Mouse (Mus musculus): ENCODE measurements at regions not wholly inside any gene's neighbourhood (a gene's known extent, or its start where the extent isn't known, plus 50 kb on each side); places are given as distances from the start of the nearest gene placed in this dataset.

DNA sequence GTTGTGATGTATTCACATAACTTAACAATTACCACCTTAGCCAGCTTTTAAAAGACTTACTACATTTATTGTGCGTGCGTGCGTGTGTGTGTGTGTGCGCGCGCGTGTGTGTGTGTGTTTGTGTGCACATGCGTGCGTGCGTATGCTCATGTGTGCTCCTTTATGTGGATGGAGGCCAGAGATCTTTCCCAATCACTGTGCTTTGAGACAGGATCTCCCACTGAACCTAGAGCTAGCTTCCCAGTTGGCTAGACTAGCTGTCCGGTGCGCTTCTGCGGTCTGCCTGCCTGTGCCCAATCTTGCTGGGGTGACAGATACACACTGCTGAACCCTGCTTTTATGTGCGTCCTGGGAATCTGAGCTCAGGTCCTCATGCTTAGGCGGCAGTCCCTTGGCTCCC lies 50.1 kb upstream of the Arhgap29 start:
- H3K4me3 ChIP-seq (ENCODE audit: insufficient read depth, low read length): no peak overlapping the region
- H3K27ac ChIP-seq (ENCODE audit: insufficient read depth, low read depth, low read length): no peak overlapping the region
- H3K4me1 ChIP-seq (ENCODE audit: control insufficient read depth, insufficient read depth, low read length): no peaks in the 10 kb centered on the region
- no peak for TF ChIP-seq CTCF (IDR thresholded peaks at IDR 0.05; ENCODE audit: low read depth, low read length)
- no peak for TF ChIP-seq POLR2A (IDR thresholded peaks at IDR 0.05; ENCODE audit: borderline replicate concordance, low read depth, low read length)

DNA sequence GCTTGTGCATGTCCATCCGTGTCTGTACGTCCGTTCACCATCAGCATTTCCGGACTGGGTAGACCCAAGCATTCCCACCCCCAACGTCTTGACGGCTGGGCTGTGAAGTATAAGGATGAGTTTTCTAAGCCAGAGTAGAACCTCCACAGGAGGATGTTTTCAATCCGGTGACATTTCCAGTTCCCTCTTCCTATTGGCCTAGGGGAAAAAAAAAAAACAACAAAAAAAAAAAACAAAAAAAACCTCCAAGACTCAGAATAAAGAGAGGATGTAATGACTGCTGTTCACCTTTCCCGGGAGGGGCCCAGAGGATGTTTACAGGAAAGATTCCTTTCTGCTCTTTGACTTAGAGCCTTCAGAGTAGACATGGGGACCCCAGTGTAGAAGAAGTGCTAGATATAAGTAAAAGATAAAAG lies 51.9 kb upstream of the Arhgap29 start:
- Histone ChIP-seq H3K4me1 (ENCODE audit: control insufficient read depth, insufficient read depth, low read length) (no peaks in the 10 kb centered on the region), H3K4me3 (ENCODE audit: insufficient read depth, low read length) (no peak overlapping the region), H3K27ac (ENCODE audit: insufficient read depth, low read depth, low read length) (no peak overlapping the region)
- TF ChIP-seq CTCF (IDR thresholded peaks at IDR 0.05; ENCODE audit: low read depth, low read length) (no peak), POLR2A (IDR thresholded peaks at IDR 0.05; ENCODE audit: borderline replicate concordance, low read depth, low read length) (no peak)

DNA sequence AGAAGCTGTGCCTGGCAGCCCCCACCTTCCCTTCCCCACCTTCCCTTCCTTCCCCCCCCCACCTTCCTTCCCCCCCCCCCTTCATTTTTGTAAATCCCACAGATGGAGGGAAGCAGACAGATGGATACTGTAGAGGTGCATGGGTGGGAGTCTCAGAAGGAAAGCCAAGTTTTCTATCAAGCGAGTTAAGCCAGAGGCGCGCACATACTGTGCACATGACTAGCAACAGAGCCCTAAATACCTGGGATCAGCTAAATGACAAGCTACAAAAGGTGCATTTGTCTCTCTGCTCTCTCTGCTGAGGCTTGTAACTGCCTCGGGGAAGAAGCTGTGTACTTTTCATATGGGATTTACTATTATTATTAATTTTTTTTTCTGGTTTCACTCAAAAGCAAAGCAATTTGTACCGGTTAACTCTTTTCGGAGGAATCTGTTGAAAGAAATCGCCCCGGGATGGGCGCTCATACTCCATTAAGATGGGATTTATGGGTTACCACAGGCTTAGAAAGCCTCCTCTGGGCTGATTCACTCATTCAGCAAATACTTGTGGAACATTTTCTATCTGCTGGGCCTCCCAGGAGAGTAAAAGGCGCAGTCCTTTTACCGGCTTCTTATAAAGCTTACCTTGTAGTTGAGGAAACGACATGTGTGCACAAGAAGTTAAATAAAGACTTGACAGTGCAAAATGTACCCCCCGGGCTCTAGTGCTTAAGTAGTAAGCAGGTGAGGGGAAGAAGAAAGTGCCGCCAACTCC lies 54.3 kb upstream of the Arhgap29 start:
- Histone ChIP-seq H3K4me1 (ENCODE audit: control insufficient read depth, insufficient read depth, low read length) (no peaks in the 10 kb centered on the region), H3K4me3 (ENCODE audit: insufficient read depth, low read length) (no peak overlapping the region), H3K27ac (ENCODE audit: insufficient read depth, low read depth, low read length) (no peak overlapping the region)
- TF ChIP-seq CTCF (IDR thresholded peaks at IDR 0.05; ENCODE audit: low read depth, low read length) (no peak), POLR2A (IDR thresholded peaks at IDR 0.05; ENCODE audit: borderline replicate concordance, low read depth, low read length) (no peak)

DNA sequence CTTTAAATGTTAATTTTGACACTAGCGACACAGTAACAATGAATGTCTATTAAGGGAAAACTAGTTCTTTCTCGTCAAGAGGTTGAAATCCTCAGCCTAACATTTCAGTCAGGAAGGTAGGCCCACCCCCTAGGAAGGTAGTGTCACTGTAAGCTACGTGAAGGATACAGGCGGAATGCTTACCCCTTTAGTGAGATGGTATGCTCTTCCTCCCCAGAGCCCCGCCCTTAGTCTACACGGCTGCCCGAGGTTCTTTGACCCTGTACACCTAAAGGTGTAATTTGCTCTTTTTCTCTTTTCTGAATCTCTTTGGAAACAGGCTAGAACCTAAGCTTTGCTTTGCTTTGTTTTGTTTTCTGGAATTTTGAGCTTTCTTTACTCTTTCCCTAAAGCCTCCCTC lies 58.7 kb upstream of the Arhgap29 start:
- no peak for TF ChIP-seq POLR2A (IDR thresholded peaks at IDR 0.05; ENCODE audit: borderline replicate concordance, low read depth, low read length)
- no peak for TF ChIP-seq CTCF (IDR thresholded peaks at IDR 0.05; ENCODE audit: low read depth, low read length)
- H3K27ac ChIP-seq (ENCODE audit: insufficient read depth, low read depth, low read length): no peak overlapping the region
- peaks cover 3% of the 10 kb centered on the region for H3K4me1 ChIP-seq (ENCODE audit: control insufficient read depth, insufficient read depth, low read length)
- no peak overlapping the region for H3K4me3 ChIP-seq (ENCODE audit: insufficient read depth, low read length)

DNA sequence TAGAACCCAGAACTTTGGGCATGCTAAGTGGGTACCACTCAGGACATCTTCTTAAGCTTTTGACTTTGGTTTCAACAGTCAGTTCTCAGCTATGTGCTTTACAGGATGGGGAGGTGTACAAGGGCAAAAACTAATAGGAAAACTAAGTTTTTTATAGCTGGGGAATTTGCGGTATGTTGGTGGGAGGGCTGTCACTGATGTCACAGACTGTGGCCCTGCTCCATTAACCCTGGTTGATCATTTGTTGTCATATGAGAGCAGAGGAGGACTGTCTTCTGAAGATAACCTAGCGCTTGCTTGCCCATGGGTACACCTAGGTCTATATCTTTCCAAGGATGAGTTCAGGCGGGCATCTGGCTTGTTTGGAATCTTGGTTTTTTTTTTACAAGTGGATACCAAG lies 59.7 kb upstream of the Arhgap29 start:
- no peak overlapping the region for H3K27ac ChIP-seq (ENCODE audit: insufficient read depth, low read depth, low read length)
- TF ChIP-seq POLR2A (IDR thresholded peaks at IDR 0.05; ENCODE audit: borderline replicate concordance, low read depth, low read length) (no peak), CTCF (IDR thresholded peaks at IDR 0.05; ENCODE audit: low read depth, low read length) (no peak)
- peaks cover 3% of the 10 kb centered on the region for H3K4me1 ChIP-seq (ENCODE audit: control insufficient read depth, insufficient read depth, low read length)
- H3K4me3 ChIP-seq (ENCODE audit: insufficient read depth, low read length): no peak overlapping the region

DNA sequence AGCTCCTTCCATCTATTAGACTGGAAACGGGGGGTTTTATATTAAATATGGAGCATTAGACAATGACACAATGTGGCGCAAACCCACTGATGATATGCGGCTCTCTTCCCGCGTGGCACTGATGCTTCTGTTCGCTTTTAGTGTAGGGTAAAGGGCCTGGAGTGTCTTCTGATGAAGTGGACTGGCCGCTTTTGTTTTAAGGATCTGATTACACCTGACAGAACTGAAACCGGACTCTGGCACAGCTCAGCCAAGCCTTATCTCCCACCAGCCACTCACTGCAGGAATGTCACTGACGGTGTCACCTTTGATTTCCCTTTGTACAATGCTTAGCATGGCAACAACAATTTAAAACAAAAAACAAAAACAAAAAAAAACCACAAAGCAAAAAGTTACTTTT lies 61.0 kb upstream of the Arhgap29 start:
- Histone ChIP-seq H3K4me3 (ENCODE audit: insufficient read depth, low read length) (no peak overlapping the region), H3K4me1 (ENCODE audit: control insufficient read depth, insufficient read depth, low read length) (peaks cover 3% of the 10 kb centered on the region), H3K27ac (ENCODE audit: insufficient read depth, low read depth, low read length) (no peak overlapping the region)
- no peak for TF ChIP-seq POLR2A (IDR thresholded peaks at IDR 0.05; ENCODE audit: borderline replicate concordance, low read depth, low read length)
- TF ChIP-seq CTCF (IDR thresholded peaks at IDR 0.05; ENCODE audit: low read depth, low read length): no peak

DNA sequence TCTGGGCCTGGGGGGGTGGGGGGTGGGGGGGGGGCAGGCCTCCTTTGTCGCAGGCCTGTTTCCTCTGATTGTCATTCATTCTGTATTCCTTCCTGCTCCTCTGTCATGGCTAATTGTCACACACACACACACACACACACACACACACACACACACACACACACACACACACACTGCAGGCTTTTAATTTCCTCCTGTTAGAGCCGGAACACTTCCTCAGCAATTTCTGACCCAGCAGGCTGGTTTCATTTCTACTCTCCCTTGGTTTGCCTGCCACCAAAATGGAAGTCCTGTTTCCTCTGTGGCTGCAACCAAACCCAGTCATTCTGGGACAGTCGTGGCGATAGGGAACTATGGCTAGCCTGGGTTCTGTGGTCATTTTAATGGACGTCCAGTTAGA lies 61.8 kb upstream of the Arhgap29 start:
- Histone ChIP-seq H3K4me3 (ENCODE audit: insufficient read depth, low read length) (no peak overlapping the region), H3K27ac (ENCODE audit: insufficient read depth, low read depth, low read length) (peak overlapping the region; percentile 37; the same call in 1 of the 2 replicates), H3K4me1 (ENCODE audit: control insufficient read depth, insufficient read depth, low read length) (peaks cover 3% of the 10 kb centered on the region)
- TF ChIP-seq CTCF (IDR thresholded peaks at IDR 0.05; ENCODE audit: low read depth, low read length) (no peak), POLR2A (IDR thresholded peaks at IDR 0.05; ENCODE audit: borderline replicate concordance, low read depth, low read length) (no peak)

DNA sequence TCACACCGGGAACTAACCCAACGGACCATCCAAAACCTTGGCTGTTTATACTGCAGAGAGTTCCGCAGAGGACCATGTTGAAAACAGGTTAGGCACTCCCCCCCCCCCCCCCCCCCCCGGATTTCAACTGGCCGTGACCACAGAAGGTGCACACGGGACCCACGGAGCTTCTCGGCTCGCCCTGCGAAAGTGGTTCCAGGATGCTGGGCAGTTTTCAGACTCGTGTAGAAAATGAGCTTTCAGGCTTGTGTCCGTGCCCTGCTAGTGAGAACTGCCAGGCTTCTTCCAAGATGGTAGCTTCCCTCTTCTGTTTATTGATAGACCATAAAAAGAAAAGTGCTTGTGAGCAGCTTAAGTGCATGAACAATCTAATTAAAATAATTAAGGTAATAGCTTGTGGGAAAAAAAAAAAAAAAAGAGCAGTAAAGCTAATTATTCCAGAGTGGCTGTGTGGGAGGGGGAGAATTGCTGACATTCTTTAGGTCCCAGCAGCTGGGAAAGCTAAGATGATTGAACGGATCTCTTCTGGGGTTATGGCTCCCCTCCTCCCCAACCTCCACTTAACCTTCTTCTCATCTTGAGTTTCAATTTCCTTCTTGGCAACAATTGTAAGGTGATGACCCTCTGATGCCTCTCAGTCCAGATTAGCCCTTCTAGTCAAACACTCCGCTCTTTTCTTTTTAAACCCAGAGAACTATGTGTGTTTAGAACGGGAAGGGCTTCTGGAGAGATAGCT lies 65.3 kb upstream of the Arhgap29 start:
- TF ChIP-seq CTCF (IDR thresholded peaks at IDR 0.05; ENCODE audit: low read depth, low read length) (no peak), POLR2A (IDR thresholded peaks at IDR 0.05; ENCODE audit: borderline replicate concordance, low read depth, low read length) (no peak)
- Histone ChIP-seq H3K27ac (ENCODE audit: insufficient read depth, low read depth, low read length) (no peak overlapping the region), H3K4me1 (ENCODE audit: control insufficient read depth, insufficient read depth, low read length) (peaks cover 3% of the 10 kb centered on the region)

DNA sequence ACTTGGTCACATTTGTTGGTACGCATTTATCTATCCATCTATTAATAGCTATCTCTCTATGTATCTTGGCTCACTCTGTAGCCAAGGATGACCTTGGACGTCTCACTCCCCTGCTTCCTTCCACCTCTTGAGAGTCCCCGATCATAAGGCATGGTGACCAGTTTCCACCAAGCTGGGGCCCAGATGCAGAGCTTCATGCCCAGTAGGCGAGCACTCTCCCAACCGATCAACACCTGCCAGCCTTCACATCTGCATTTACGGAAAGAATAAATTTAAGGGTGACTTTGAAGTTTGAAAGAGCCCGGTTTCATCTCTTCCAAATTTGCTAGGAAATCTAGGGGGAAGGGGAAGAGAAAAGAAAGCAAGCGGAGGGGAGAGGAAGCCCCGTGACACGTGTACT lies 66.0 kb upstream of the Arhgap29 start:
- no peak overlapping the region for H3K4me3 ChIP-seq (ENCODE audit: insufficient read depth, low read length)
- TF ChIP-seq CTCF (IDR thresholded peaks at IDR 0.05; ENCODE audit: low read depth, low read length) (no peak), POLR2A (IDR thresholded peaks at IDR 0.05; ENCODE audit: borderline replicate concordance, low read depth, low read length) (no peak)
- H3K4me1 ChIP-seq (ENCODE audit: control insufficient read depth, insufficient read depth, low read length): peaks cover 3% of the 10 kb centered on the region
- no peak overlapping the region for H3K27ac ChIP-seq (ENCODE audit: insufficient read depth, low read depth, low read length)

More for the DNA sequence above, 65.3 kb upstream of the Arhgap29 start:
- H3K4me3 ChIP-seq (ENCODE audit: insufficient read depth, low read length): no peak overlapping the region
